Mouse (Mus musculus) stomach, embryonic 16.5 days (tissue): ENCODE measurements at regions not wholly inside any gene's neighbourhood (a gene's known extent, or its start where the extent isn't known, plus 50 kb on each side); places are given as distances from the start of the nearest gene placed in this dataset.

Experiments used
- ATAC-seq: fragments of 200-750 bp; cut with Nextera tagmentation; 2 replicates; pipeline ENCODE4 v1.8.0; 2017; ENCODE audit warnings: moderate number of reproducible peaks, moderate TSS enrichment; ENCODE audit not compliant: insufficient read depth, low FRiP score
- H3K27ac ChIP-seq: fragments of 300-500 bp; sonication (generic); 2 replicates; pipeline ENCODE4 v1.5.1; 2014; ENCODE audit warnings: low read length
- H3K27me3 ChIP-seq: fragments of 300-500 bp; sonication (generic); 2 replicates; pipeline ENCODE4 v1.6.1; 2014; ENCODE audit warnings: low read length, control low read depth, mixed read lengths; ENCODE audit not compliant: control insufficient read depth, insufficient read depth
- H3K36me3 ChIP-seq: fragments of 300-500 bp; sonication (generic); 2 replicates; pipeline ENCODE4 v1.6.1; 2014; ENCODE audit warnings: low read length; ENCODE audit not compliant: control insufficient read depth, insufficient read depth
- H3K4me1 ChIP-seq: fragments of 300-500 bp; sonication (generic); 2 replicates; pipeline ENCODE4 v1.6.1; 2014; ENCODE audit warnings: low read length, control low read depth, mixed read lengths; ENCODE audit not compliant: control insufficient read depth, insufficient read depth
- H3K4me2 ChIP-seq: fragments of 300-500 bp; sonication (generic); 2 replicates; pipeline ENCODE4 v1.6.1; 2014; ENCODE audit warnings: low read depth, low read length, mixed read lengths
- H3K4me3 ChIP-seq: fragments of 300-500 bp; sonication (generic); replicated peaks from 2 replicates; pipeline ENCODE4 v1.5.1; 2014; ENCODE audit warnings: mild to moderate bottlenecking, low read length
- H3K9ac ChIP-seq: fragments of 300-500 bp; sonication (generic); 2 replicates; pipeline ENCODE4 v1.6.1; 2014; ENCODE audit warnings: low read length
- H3K9me3 ChIP-seq: fragments of 300-500 bp; sonication (generic); replicated peaks from 2 replicates; pipeline ENCODE4 v1.6.1; 2016; ENCODE audit warnings: low read length, control low read depth; ENCODE audit not compliant: control insufficient read depth
- WGBS: fragments of 180-500 bp; shearing (Covaris S2); extraction: QIAGEN DNeasy Blood & Tissue Kit; methylation state at CpG from one replicate; pipeline ENCODE4 v1.1.7; 2014; 5-methylcytosine and 5-hydroxymethylcytosine counted together

GRCm38 (mm10) chr6:7120136-7120535 is 164.3 kb downstream of the Sdhaf3 start:
- Histone ChIP-seq H3K9ac (no peak overlapping the region), H3K27me3 (no peaks in the 10 kb centered on the region), H3K4me2 (no peak overlapping the region), H3K27ac (no peak overlapping the region), H3K36me3 (no peaks in the 10 kb centered on the region), H3K9me3 (no peaks in the 10 kb centered on the region), H3K4me3 (no peak overlapping the region), H3K4me1 (no peaks in the 10 kb centered on the region)
- 30% methylated on average over 4 of the region's 4 CpGs for WGBS
- ATAC-seq, result peak; percentile 64; the same call in 1 of the 2 replicates

- H3K4me2 ChIP-seq, result no peak overlapping the region
- no peak overlapping the region for H3K9ac ChIP-seq
- no peaks in the 10 kb centered on the region for H3K27me3 ChIP-seq
- no peak overlapping the region for H3K4me3 ChIP-seq
- no peak for ATAC-seq
- WGBS, result 85% methylated on average over 11 of the region's 11 CpGs
- no peaks in the 10 kb centered on the region for H3K36me3 ChIP-seq
- H3K4me1 ChIP-seq, result no peaks in the 10 kb centered on the region
- H3K9me3 ChIP-seq, result no peaks in the 10 kb centered on the region
- no peak overlapping the region for H3K27ac ChIP-seq
These were observed 177.2 kb downstream of the Sdhaf3 start for GRCm38 (mm10) chr6:7133042-7133441.

- H3K9ac ChIP-seq, result no peak overlapping the region
- no peaks in the 10 kb centered on the region for H3K27me3 ChIP-seq
- H3K27ac ChIP-seq, result no peak overlapping the region
- H3K4me1 ChIP-seq, result no peaks in the 10 kb centered on the region
- no peaks in the 10 kb centered on the region for H3K9me3 ChIP-seq
- no peaks in the 10 kb centered on the region for H3K36me3 ChIP-seq
- no peak for ATAC-seq
- H3K4me2 ChIP-seq, result no peak overlapping the region
- 81% methylated on average over 4 of the region's 4 CpGs for WGBS
- no peak overlapping the region for H3K4me3 ChIP-seq
These were observed 178.3 kb downstream of the Sdhaf3 start for GRCm38 (mm10) chr6:7134062-7134461.

GRCm38 (mm10) chr6:7134888-7135287 is 179.1 kb downstream of the Sdhaf3 start:
- no peaks in the 10 kb centered on the region for H3K27me3 ChIP-seq
- no peak overlapping the region for H3K27ac ChIP-seq
- H3K4me2 ChIP-seq, result no peak overlapping the region
- 95% methylated on average over 1 of the region's 1 CpGs for WGBS
- H3K4me3 ChIP-seq, result no peak overlapping the region
- no peaks in the 10 kb centered on the region for H3K36me3 ChIP-seq
- no peak overlapping the region for H3K9ac ChIP-seq
- ATAC-seq, result no peak
- H3K9me3 ChIP-seq, result no peaks in the 10 kb centered on the region
- H3K4me1 ChIP-seq, result no peaks in the 10 kb centered on the region

GRCm38 (mm10) chr6:7181711-7182110 is 225.9 kb downstream of the Sdhaf3 start:
- Histone ChIP-seq H3K4me2 (no peak overlapping the region), H3K9me3 (no peaks in the 10 kb centered on the region), H3K4me1 (no peaks in the 10 kb centered on the region), H3K36me3 (no peaks in the 10 kb centered on the region), H3K4me3 (no peak overlapping the region), H3K27ac (no peak overlapping the region), H3K27me3 (no peaks in the 10 kb centered on the region), H3K9ac (no peak overlapping the region)
- no peak; the same call in 1 of the 2 replicates for ATAC-seq
- WGBS, result 64% methylated on average over 2 of the region's 2 CpGs

GRCm38 (mm10) chr6:7199046-7199599 is 243.3 kb downstream of the Sdhaf3 start:
- Histone ChIP-seq H3K9ac (no peak overlapping the region), H3K27ac (no peak overlapping the region), H3K4me3 (no peak overlapping the region), H3K27me3 (no peaks in the 10 kb centered on the region), H3K9me3 (no peaks in the 10 kb centered on the region), H3K4me1 (no peaks in the 10 kb centered on the region), H3K36me3 (no peaks in the 10 kb centered on the region), H3K4me2 (no peak overlapping the region)
- ATAC-seq, result no peak
- 59% methylated on average over 8 of the region's 8 CpGs for WGBS

DNA sequence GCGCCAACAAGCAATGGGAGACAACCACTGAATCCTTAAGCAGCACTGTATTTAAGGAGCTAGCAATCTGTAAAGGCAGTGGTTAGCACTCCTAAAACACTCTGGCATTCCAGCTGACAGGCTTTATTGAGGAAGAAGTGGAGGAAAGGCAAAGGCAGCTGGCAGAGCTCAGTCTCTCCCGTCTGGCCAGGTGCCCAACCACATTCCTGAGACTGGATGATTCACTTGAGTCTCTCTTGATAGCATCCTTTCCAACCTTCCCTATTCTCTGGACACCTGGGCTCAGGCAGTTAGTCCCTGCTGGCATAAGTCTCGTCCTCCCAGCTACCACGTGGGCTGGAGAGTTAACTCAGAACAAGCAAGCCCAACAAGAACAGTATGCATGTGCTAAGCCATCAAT is 260.1 kb downstream of the Sdhaf3 start:
- no peak overlapping the region for H3K4me3 ChIP-seq
- 35% methylated on average over 4 of the region's 4 CpGs for whole genome bisulfite sequencing
- H3K27ac ChIP-seq, result no peak overlapping the region
- no peak overlapping the region for H3K4me2 ChIP-seq
- no peaks in the 10 kb centered on the region for H3K9me3 ChIP-seq
- no peaks in the 10 kb centered on the region for H3K4me1 ChIP-seq
- no peaks in the 10 kb centered on the region for H3K27me3 ChIP-seq
- H3K36me3 ChIP-seq, result no peaks in the 10 kb centered on the region
- no peak overlapping the region for H3K9ac ChIP-seq
- no peak for ATAC-seq

GRCm38 (mm10) chr6:7252286-7252685 is 296.5 kb downstream of the Sdhaf3 start:
- WGBS, result 55% methylated on average over 7 of the region's 7 CpGs
- no peaks in the 10 kb centered on the region for H3K4me1 ChIP-seq
- H3K27me3 ChIP-seq, result no peaks in the 10 kb centered on the region
- H3K9ac ChIP-seq, result no peak overlapping the region
- no peak overlapping the region for H3K4me2 ChIP-seq
- no peak for ATAC-seq
- no peaks in the 10 kb centered on the region for H3K36me3 ChIP-seq
- no peaks in the 10 kb centered on the region for H3K9me3 ChIP-seq
- no peak overlapping the region for H3K4me3 ChIP-seq
- H3K27ac ChIP-seq, result no peak overlapping the region

GRCm38 (mm10) chr6:7277431-7277830 is 277.2 kb upstream of the Tac1 start:
- ATAC-seq, result no peak
- no peak overlapping the region for H3K4me3 ChIP-seq
- H3K4me1 ChIP-seq, result no peaks in the 10 kb centered on the region
- no peaks in the 10 kb centered on the region for H3K36me3 ChIP-seq
- H3K9me3 ChIP-seq, result no peaks in the 10 kb centered on the region
- H3K27ac ChIP-seq, result no peak overlapping the region
- no peak overlapping the region for H3K9ac ChIP-seq
- WGBS, result 35% methylated on average over 4 of the region's 4 CpGs
- no peaks in the 10 kb centered on the region for H3K27me3 ChIP-seq
- H3K4me2 ChIP-seq, result no peak overlapping the region

GRCm38 (mm10) chr6:7306956-7307355 is 247.7 kb upstream of the Tac1 start:
- no peaks in the 10 kb centered on the region for H3K9me3 ChIP-seq
- no peak overlapping the region for H3K4me2 ChIP-seq
- no peaks in the 10 kb centered on the region for H3K27me3 ChIP-seq
- H3K9ac ChIP-seq, result no peak overlapping the region
- no peaks in the 10 kb centered on the region for H3K4me1 ChIP-seq
- H3K36me3 ChIP-seq, result no peaks in the 10 kb centered on the region
- no peak overlapping the region for H3K4me3 ChIP-seq
- WGBS, result 56% methylated on average over 1 of the region's 1 CpGs
- no peak for ATAC-seq
- no peak overlapping the region for H3K27ac ChIP-seq
